Mouse (Mus musculus) hindbrain, embryonic 11.5 days (tissue): ENCODE measurements around the gene Spin1. TPM values are rescaled to one million over a fixed set of nuclear protein-coding genes. Genes with fewer than 3 reads are reported as not detected.

Experiments used
- ATAC-seq: fragments of 200-750 bp; cut with Nextera tagmentation; 2 replicates; pipeline ENCODE4 v1.8.0; 2017; ENCODE audit warnings: mild to moderate bottlenecking, moderate TSS enrichment, moderate library complexity; ENCODE audit not compliant: low FRiP score
- DNase-seq: peaks from one replicate; pipeline ENCODE4 v3.0.0-alpha.2; 2015; ENCODE audit warnings: low spot score
- H3K27ac ChIP-seq: fragments of 300-500 bp; sonication (generic); 2 replicates; pipeline ENCODE4 v1.5.1; 2014; ENCODE audit warnings: mild to moderate bottlenecking, low read depth, low read length
- H3K27me3 ChIP-seq: fragments of 300-500 bp; sonication (generic); 2 replicates; pipeline ENCODE4 v1.6.1; 2014; ENCODE audit warnings: mild to moderate bottlenecking, low read length, moderate library complexity, mixed read lengths; ENCODE audit not compliant: control insufficient read depth, insufficient read depth
- H3K36me3 ChIP-seq: fragments of 300-500 bp; sonication (generic); 2 replicates; pipeline ENCODE4 v1.6.1; 2014; ENCODE audit warnings: mild to moderate bottlenecking, low read length, moderate library complexity, mixed read lengths; ENCODE audit not compliant: control insufficient read depth, insufficient read depth
- H3K4me1 ChIP-seq: fragments of 300-500 bp; sonication (generic); replicated peaks from 2 replicates; pipeline ENCODE4 v1.6.1; 2014; ENCODE audit warnings: low read length, mixed read lengths; ENCODE audit not compliant: control insufficient read depth, insufficient read depth
- H3K4me2 ChIP-seq: fragments of 300-500 bp; sonication (generic); replicated peaks from 2 replicates; pipeline ENCODE4 v1.6.1; 2014; ENCODE audit warnings: mild to moderate bottlenecking, low read depth, low read length
- H3K4me3 ChIP-seq: fragments of 300-500 bp; sonication (generic); 2 replicates; pipeline ENCODE4 v1.5.1; 2014; ENCODE audit warnings: low read depth, low read length
- H3K9ac ChIP-seq: fragments of 300-500 bp; sonication (generic); 2 replicates; pipeline ENCODE4 v1.6.1; 2014; ENCODE audit warnings: low read depth, low read length
- H3K9me3 ChIP-seq: fragments of 300-500 bp; sonication (generic); 2 replicates; pipeline ENCODE4 v1.6.1; 2016; ENCODE audit warnings: low read length; ENCODE audit not compliant: control insufficient read depth
- WGBS: fragments of 180-500 bp; shearing (Covaris S2); extraction: QIAGEN DNeasy Blood & Tissue Kit; methylation state at CpG from one replicate; pipeline ENCODE4 v1.1.7; 2014; 5-methylcytosine and 5-hydroxymethylcytosine counted together
- polyA plus RNA-seq: library from polyadenylated mRNA; unstranded; fragments of >200 nt; fragmentation: Nextera tagmentation; extraction: Ambion mirVana; gene quantifications from 2 replicates; pipeline ENCODE4 v1.2.1, GENCODE M21; 2014

Gene Spin1
- polyA plus RNA-seq, 1 experiment from 2014 or later: 102 TPM

DNA sequence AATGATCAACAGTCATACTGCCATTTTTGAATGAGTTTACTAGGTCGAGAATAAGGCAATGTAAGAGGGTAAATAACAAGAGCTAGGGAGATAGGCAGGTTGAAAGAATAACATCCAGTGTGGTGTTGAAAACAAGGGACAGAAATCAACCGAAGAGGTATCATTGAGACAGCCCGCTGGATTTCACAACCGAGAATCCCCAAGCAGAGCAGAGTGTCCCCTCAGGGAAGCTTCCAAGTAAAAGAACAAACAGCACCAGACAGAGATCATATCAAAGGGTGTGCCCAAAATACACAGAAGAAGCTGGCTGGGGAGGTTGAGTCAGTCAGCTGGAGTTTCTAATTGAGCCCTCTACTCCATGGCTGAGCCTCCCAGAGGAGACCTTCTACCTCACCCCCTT is 11.6 kb upstream of the Spin1 start:
- H3K4me3 ChIP-seq: no peak overlapping the region
- no peak overlapping the region for H3K4me2 ChIP-seq
- DNase-seq (no peak), ATAC-seq (no peak)
- H3K27me3 ChIP-seq: no peaks in the 10 kb centered on the region
- WGBS: 90% methylated on average over 4 of the region's 4 CpGs
- no peak overlapping the region for H3K27ac ChIP-seq
- no peaks in the 10 kb centered on the region for H3K9me3 ChIP-seq
- no peaks in the 10 kb centered on the region for H3K4me1 ChIP-seq
- no peaks in the 10 kb centered on the region for H3K36me3 ChIP-seq
- H3K9ac ChIP-seq: no peak overlapping the region

DNA sequence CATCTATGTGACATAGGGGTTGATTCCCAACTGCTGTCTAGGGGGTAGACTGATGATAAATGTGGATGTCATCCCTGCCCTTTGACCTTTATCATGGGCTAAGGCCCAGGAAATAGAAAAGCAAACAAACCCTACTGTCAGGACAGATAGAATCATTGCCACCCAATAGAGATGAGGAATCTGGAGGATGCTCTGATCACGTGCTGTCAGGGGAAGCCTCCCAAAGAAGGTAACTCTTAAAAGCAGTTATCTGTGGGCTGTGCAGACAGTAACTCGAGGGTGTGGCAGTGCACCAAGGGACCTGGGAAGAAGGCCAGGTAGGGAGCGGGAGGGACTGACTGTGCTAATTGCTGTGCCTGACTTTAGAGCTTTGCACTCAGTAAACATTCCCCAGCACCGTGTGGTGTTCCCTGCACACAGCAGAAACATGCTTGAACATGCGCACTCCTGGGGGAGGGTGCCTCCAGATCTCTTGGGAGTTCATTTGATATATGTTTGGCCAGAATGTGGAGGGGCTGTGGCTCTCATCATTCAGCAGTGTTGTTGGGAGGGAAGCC is 10.5 kb upstream of the Spin1 start:
- WGBS: 78% methylated on average over 5 of the region's 5 CpGs
- Histone ChIP-seq H3K4me2 (no peak overlapping the region), H3K9me3 (no peaks in the 10 kb centered on the region), H3K27me3 (no peaks in the 10 kb centered on the region), H3K9ac (no peak overlapping the region), H3K36me3 (no peaks in the 10 kb centered on the region), H3K4me3 (no peak overlapping the region), H3K4me1 (no peaks in the 10 kb centered on the region), H3K27ac (no peak overlapping the region)
- no peak for ATAC-seq
- DNase-seq: no peak

DNA sequence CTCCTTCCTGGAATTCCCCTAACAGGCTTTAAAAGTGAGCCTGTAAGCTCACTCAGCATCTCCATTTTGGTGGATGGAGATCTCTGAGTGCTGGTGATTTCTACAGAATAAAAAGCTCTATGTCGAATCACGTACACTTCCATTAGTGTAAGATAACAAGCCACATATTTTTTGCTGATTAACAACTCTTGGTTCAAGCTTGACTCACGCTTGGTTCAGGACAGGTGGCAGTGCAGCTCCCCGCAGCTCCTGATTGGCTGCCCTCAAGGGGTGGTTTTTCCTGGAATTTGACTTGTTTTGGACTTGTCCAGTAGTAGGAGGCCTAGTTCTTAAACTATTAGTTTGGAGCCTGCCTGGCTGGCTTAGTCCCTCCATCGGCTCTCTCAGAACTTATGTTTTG is 7.2 kb upstream of the Spin1 start:
- ATAC-seq (no peak), DNase-seq (no peak)
- H3K9me3 ChIP-seq: no peaks in the 10 kb centered on the region
- no peaks in the 10 kb centered on the region for H3K27me3 ChIP-seq
- H3K9ac ChIP-seq: no peak overlapping the region
- 90% methylated on average over 5 of the region's 5 CpGs for WGBS
- no peak overlapping the region for H3K27ac ChIP-seq
- no peak overlapping the region for H3K4me2 ChIP-seq
- no peaks in the 10 kb centered on the region for H3K36me3 ChIP-seq
- H3K4me1 ChIP-seq: no peaks in the 10 kb centered on the region
- H3K4me3 ChIP-seq: no peak overlapping the region

DNA sequence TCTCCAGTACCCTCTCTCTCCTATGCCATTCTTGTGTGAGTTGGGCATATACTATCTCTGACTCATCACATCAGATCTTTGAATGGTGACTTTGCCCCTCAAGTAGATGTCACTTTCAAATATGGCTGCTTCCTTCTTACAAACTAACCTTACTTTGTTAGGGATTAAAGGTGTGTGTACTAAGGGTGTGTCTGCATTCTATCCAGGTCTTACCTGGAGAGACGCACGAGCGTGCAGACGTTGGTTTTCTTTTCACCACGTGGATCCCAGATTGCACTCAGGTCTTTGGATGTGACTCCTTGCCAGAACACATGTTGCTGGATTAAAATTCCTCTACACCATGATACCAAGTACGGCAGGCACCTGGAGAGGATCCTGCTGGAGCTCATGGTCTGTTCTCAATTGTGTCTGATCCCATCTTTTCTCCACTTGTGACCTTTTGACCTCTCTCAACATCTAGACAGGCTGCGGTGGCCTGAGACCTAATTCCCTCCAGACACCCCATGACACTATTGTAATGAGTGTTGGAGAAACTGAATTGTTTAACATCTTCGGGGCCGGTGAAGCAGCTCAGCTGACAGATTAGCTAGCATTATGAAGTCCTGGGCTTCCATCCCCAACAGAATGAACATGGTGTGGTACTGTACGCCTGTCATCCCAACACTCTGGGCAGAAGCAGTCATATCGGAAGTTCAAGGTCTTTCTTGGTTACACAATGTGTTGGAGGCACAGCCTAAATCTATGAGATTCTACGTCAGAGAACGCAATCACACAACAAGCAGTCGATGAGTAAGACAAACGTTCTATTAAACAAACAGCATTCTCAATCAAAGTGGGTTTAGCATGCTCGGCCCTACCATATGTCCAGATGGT is 6.1 kb upstream of the Spin1 start:
- no peak for DNase-seq
- Histone ChIP-seq H3K4me2 (no peak overlapping the region), H3K4me3 (no peak overlapping the region), H3K9ac (no peak overlapping the region), H3K27me3 (no peaks in the 10 kb centered on the region), H3K36me3 (no peaks in the 10 kb centered on the region), H3K27ac (no peak overlapping the region), H3K9me3 (no peaks in the 10 kb centered on the region), H3K4me1 (no peaks in the 10 kb centered on the region)
- WGBS: 81% methylated on average over 16 of the region's 16 CpGs
- ATAC-seq: no peak

DNA sequence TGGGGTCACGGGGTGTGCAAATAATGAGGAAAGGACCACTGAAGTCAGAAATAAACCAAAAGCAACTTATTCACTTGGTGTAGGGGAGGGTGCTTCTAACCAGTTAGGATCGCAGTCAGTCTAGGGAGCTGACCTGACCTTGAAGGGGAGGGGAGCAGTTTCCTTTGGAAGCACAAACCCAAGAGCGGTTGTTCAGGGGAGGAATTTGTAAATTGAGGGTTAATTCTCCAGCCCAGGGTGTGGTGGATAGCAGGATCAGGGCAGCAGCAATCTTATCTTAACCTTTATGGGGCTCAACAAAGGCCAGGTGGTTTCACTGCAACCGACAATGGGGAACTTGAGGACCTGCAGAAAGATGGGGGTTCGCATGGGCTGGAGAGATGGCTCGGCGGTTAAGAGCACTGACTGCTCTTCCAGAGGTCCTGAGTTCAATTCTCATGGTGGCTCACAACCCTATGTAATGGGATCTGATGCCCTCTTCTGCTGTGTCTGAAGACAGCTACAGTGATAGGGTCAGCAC is 5.4 kb upstream of the Spin1 start:
- Histone ChIP-seq H3K27ac (no peak overlapping the region), H3K36me3 (no peaks in the 10 kb centered on the region), H3K27me3 (no peaks in the 10 kb centered on the region), H3K4me3 (no peak overlapping the region), H3K9me3 (no peaks in the 10 kb centered on the region), H3K4me2 (no peak overlapping the region), H3K9ac (no peak overlapping the region), H3K4me1 (no peaks in the 10 kb centered on the region)
- WGBS: 92% methylated on average over 7 of the region's 7 CpGs
- DNase-seq: no peak
- no peak for ATAC-seq

DNA sequence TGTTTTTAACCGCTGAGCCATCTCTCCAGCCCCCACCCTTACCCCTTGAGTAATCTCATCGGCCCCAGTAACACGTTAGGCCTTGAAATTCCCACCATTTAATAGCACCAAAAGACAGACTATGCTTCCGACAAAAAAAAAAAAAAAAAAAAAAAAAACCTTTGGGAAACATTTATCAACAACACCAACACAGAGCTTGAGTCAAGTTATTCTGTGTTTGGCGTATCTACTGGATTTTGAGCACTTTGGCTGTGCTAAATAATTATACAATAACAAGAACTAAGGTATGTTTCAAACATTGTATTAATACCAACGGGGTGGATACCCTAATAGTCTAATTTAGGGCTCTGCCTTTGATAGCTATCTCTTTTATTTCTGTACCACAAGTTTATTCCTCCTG is 4.0 kb upstream of the Spin1 start:
- ATAC-seq (no peak), DNase-seq (no peak)
- no peaks in the 10 kb centered on the region for H3K9me3 ChIP-seq
- 90% methylated on average over 6 of the region's 6 CpGs for WGBS
- no peak overlapping the region for H3K9ac ChIP-seq
- H3K4me3 ChIP-seq: no peak overlapping the region
- no peak overlapping the region for H3K4me2 ChIP-seq
- no peaks in the 10 kb centered on the region for H3K27me3 ChIP-seq
- H3K4me1 ChIP-seq: no peaks in the 10 kb centered on the region
- no peaks in the 10 kb centered on the region for H3K36me3 ChIP-seq
- H3K27ac ChIP-seq: no peak overlapping the region

DNA sequence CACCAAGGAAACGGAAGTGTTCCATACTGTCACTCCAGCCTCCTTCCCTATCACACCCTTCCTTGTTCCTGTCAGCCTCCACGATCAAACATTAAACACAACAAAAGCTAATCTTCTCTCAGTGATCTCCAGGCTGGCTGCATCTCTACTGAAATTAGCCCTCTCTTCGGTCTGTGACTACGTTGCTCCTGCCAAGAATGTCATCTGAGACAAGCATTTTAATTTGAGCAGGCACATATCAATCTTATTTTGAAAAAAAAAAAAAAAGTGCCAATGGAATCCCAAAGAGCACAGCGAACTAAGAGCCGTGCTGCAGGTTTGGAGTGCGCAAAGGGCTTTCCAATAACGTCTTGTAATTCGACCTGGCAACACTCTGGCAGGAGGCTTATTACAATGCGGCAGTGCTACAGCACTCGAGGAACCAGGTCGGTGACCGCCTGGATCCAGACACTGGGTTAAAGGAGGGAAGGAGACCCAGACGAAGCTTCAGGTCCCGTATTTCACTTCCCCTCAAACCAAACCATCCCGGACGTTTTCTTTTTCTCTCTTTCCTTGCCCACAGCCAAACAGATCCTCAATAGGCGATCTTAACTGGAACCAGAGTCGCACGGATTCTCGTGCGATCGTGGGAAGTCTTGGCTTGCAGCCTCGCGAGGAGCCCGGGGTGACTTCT is 984 bp upstream of the Spin1 start:
- 11% methylated on average over 26 of the region's 26 CpGs for WGBS
- H3K36me3 ChIP-seq: no peaks in the 10 kb centered on the region; the same call in 1 of the 2 replicates
- peak overlapping the region; percentile 92 for H3K27ac ChIP-seq
- H3K27me3 ChIP-seq: no peaks in the 10 kb centered on the region
- peak overlapping the region; percentile 97 for H3K4me2 ChIP-seq
- no peak for DNase-seq
- H3K9me3 ChIP-seq: no peaks in the 10 kb centered on the region
- no peaks in the 10 kb centered on the region for H3K4me1 ChIP-seq
- H3K4me3 ChIP-seq: peak overlapping the region; percentile 78
- ATAC-seq: no peak
- H3K9ac ChIP-seq: peak overlapping the region; percentile 96

DNA sequence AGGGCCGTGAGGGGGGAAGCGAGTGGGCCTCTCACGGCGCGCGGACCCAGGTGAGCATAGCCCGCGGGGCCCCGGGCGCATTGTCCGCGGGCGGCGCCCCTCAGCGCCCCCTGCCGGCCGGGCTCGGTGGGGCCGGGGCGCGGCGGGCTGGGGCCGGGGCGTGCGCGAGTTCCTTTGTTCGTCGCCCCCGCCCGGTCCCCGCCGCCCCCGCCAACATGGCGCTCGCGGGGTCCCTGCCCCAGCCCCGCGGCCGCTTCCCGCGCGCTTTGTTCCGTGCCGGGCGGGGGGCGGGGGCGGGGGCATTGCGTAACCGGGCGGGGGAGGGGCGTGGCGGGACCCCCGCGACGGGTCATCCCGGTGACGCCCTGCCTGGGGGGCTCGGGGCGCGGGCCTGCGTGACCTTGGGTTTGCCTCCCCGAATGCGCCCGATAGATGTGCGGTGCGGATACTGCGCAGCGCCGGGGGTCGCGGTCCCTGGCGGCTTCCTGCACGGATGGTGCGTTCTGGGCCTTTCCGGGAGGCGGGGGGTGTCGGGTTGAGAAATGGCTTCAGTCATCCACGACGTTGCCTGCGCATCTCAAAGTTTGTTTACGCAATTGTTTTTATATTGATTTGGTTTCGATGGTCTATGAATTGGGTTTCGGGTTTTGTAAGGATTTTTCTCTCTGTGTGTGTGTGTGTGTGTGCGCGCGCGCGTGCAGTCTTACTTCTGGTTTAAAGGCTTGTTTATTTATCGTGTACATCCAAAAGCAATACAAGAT is 516 bp downstream of the Spin1 start:
- Histone ChIP-seq H3K36me3 (no peaks in the 10 kb centered on the region; the same call in 1 of the 2 replicates), H3K4me1 (no peaks in the 10 kb centered on the region), H3K4me2 (peak overlapping the region; percentile 30), H3K4me3 (peak overlapping the region; percentile 78), H3K27ac (peak overlapping the region; percentile 92), H3K9me3 (no peaks in the 10 kb centered on the region; the same call in 1 of the 2 replicates), H3K9ac (peak overlapping the region; percentile 96), H3K27me3 (no peaks in the 10 kb centered on the region)
- DNase-seq: peak; percentile 81
- WGBS: 6% methylated on average over 43 of the region's 89 CpGs
- peak; percentile 82 for ATAC-seq
